22 mouse cellular contexts compared by ENCODE assay signal in the genomic region with DNA sequence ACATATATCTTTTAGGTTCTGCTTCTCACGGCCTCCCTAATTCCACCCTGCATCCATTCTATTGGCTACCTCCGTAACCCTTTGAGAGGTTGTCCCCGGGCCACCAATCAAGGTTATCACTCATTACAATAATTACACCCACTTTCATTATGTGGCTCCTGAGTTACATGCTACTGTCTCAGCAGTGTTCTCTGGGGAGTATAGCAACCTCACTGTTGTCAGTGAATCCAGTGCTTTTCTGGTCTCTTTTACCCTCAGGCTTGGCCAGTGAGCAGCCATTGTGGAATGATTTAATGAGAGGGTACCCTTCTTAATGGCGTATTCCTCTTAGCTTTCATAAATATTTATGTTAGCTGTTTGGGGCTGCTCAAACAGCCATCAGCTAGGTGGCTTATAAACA.
"Had no signal": no experiment of that assay in that cellular context is flagged by ENCODE, and none has a peak within 500 bp of the region (broad histone marks: within the 10 kb centered on the region; RNA-seq: fewer than 3 reads in every experiment).

No protein-coding gene starts in this region.

- H3K9me3 ChIP-seq: heart, embryonic 10.5 days; hindbrain, embryonic 15.5 days; kidney, embryonic 15.5 days; limb, embryonic 12.5 days had no signal

- ATAC-seq: forebrain, postnatal 0 days; hindbrain, postnatal 0 days; intestine, embryonic 16.5 days had no signal

- H3K36me3 ChIP-seq: heart, embryonic 10.5 days; heart, embryonic 12.5 days; hindbrain, embryonic 15.5 days; kidney, embryonic 15.5 days; limb, embryonic 12.5 days had no signal

- DNase-seq: forebrain, postnatal 0 days; gastrocnemius, postnatal 14 days; gastrocnemius, postnatal 36 days; heart, adult 18-20 months; heart, postnatal 10 days; kidney, adult 11 months; kidney, adult 2 months; kidney, adult 9 months; kidney, postnatal 14 days; kidney, postnatal 36 days; layer of hippocampus, adult 9-11 months; layer of hippocampus, postnatal 36 days; left cerebral cortex, postnatal 4 days; liver had no signal

- H3K4me2 ChIP-seq: heart, embryonic 12.5 days; hindbrain, embryonic 15.5 days; kidney, embryonic 15.5 days; limb, embryonic 12.5 days had no signal

- H3K9ac ChIP-seq: forebrain, postnatal 0 days; heart, embryonic 12.5 days; hindbrain, embryonic 15.5 days; kidney, embryonic 15.5 days; limb, embryonic 12.5 days had no signal

- H3K27ac ChIP-seq: heart, embryonic 10.5 days; hindbrain, embryonic 15.5 days; hindbrain, postnatal 0 days; kidney, embryonic 15.5 days; kidney, postnatal 0 days; limb, embryonic 12.5 days had no signal

- H3K4me1 ChIP-seq: heart, embryonic 10.5 days; heart, embryonic 12.5 days; hindbrain, embryonic 15.5 days; kidney, embryonic 15.5 days; limb, embryonic 12.5 days had no signal

- H3K4me3 ChIP-seq: heart, embryonic 10.5 days; heart, embryonic 12.5 days; hindbrain, embryonic 15.5 days; kidney, embryonic 15.5 days; limb, embryonic 12.5 days had no signal

- H3K27me3 ChIP-seq: heart, embryonic 12.5 days; hindbrain, embryonic 15.5 days; kidney, embryonic 15.5 days; limb, embryonic 12.5 days had no signal
